Mouse (Mus musculus): Measurements from ENCODE around the gene Ralgps2. TPM values are rescaled to one million over a fixed set of nuclear protein-coding genes. Genes with fewer than 3 reads are reported as not detected.
A peak's percentile ranks its signal among the peaks of the same experiment; 100 is the strongest.

Gene Ralgps2
- polyA plus RNA-seq, 1 experiment from 2014 or later, result 91.7 TPM

DNA sequence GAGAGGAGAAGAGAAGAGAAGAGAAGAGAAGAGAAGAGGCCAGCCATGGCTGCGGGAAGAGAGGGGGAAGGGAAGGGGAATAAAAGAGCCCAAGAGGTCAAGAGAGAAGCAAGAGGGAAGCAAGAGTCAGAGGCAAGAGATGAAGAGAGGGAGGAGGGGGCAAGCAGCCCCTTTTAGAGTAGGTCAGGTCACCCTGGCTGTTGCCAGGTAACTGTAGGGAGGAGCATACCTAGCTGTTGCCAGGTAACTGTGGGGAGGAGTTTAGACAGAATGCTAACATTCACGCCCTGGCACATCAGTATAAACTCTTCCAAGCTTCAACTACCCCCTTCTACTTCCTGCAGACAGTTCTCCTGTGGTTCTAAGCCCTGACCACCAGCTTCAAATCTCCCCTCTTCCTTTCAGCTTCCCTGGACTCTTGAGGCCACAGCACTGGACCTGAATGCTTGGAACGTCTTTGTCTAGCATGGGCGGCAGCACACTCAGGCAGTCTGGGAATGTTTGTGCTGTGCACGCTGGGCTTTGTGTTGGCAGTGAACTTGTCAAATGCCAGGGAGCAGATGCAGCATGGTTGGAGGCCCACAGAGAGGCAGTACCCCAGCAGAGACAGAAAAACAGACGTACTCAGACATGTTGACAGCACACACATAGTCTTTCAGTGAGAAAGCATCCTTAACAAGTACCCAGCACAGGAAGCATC, 152.1 kb downstream of the Ralgps2 start:
- Histone ChIP-seq H3K27me3 (0 out of 2 replicates have a peak, but pooled peaks cover 4% of the 10 kb centered on the region), H3K4me3 (no peak overlapping the region), H3K9ac (no peak overlapping the region), H3K4me2 (no peak overlapping the region), H3K9me3 (no peaks in the 10 kb centered on the region), H3K36me3 (no peaks in the 10 kb centered on the region), H3K4me1 (replicated peaks) (peaks cover 41% of the 10 kb centered on the region), H3K27ac (replicated peaks) (no peak overlapping the region; the same call in 1 of the 2 replicates)
- WGBS, result 27% methylated on average over 6 of the region's 6 CpGs
- no peak for ATAC-seq (ENCODE audit: low read depth)

DNA sequence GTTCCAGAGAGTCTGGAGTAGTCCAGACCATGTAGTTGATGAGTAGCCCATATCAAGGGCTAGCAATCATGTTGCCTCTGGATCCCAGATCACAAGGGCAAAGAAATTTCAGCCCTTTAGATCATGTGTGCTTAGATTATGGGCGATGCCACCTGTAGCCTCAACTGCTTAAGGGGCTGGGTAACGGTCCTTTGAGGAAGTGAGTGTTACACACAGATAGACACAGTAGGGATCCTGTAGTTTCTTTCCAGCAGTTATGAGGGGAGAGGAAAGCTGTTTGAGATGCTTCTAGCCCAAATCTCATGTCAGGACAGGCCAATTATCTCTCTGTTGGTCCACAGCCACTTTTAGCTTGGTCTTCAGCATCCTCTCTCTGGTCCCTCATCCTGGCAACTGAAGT, 153.4 kb downstream of the Ralgps2 start:
- H3K9me3 ChIP-seq, result no peaks in the 10 kb centered on the region
- no peak overlapping the region for H3K4me3 ChIP-seq
- 0 out of 2 replicates have a peak, but pooled peaks cover 4% of the 10 kb centered on the region for H3K27me3 ChIP-seq
- ATAC-seq (ENCODE audit: low read depth), result no peak
- no peaks in the 10 kb centered on the region for H3K36me3 ChIP-seq
- H3K4me1 ChIP-seq (replicated peaks), result peaks cover 53% of the 10 kb centered on the region
- 74% methylated on average over 2 of the region's 2 CpGs for WGBS
- no peak overlapping the region for H3K4me2 ChIP-seq
- no peak overlapping the region for H3K27ac ChIP-seq (replicated peaks)
- no peak overlapping the region for H3K9ac ChIP-seq

DNA sequence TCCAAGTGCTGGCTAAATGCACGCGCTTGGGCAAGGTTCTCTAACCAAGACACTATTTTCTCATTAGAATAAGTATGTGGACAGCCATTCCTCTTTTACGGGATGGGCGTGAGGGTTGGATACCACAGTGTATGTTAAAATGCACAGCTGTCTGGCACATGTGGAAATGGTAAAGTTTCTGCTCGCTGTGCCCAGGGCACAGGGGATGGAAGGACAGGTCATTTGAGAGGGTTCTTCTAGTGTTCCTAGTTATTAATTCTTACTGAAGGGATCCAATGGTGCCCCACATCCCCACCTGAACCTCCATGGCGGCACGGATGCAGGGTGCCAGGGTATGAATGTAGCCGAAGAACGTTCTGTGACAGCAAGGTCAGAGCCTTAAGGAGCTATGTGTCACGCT, 154.5 kb downstream of the Ralgps2 start:
- 87% methylated on average over 10 of the region's 10 CpGs for WGBS
- Histone ChIP-seq H3K4me2 (no peak overlapping the region), H3K9me3 (no peaks in the 10 kb centered on the region), H3K4me3 (no peak overlapping the region), H3K9ac (no peak overlapping the region; the same call in 1 of the 2 replicates), H3K27ac (replicated peaks) (no peak overlapping the region), H3K27me3 (peaks cover 4% of the 10 kb centered on the region; the same call in 1 of the 2 replicates), H3K36me3 (no peaks in the 10 kb centered on the region), H3K4me1 (replicated peaks) (peaks cover 58% of the 10 kb centered on the region)
- no peak for ATAC-seq (ENCODE audit: low read depth)

DNA sequence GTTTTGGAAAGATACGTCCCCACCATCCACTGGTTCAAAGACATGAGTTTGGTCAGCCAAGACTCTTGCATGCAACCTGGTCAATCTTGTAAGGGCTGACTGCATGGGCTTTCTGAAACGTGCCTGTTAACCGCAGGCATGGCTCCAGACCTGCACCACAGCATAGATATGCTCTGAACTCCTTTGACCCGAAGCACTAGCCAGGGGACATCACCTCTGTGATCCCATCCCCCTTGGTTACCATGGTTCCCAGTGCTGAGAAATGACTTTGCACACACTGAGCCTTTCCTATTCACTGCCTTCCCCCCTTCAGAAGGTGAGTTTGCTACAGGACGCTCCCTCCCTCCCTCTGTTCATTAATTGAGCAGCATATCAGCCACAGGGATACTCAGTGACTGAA, 155.3 kb downstream of the Ralgps2 start:
- no peak overlapping the region for H3K4me3 ChIP-seq
- no peaks in the 10 kb centered on the region for H3K36me3 ChIP-seq
- no peak overlapping the region for H3K9ac ChIP-seq
- peaks cover 61% of the 10 kb centered on the region for H3K4me1 ChIP-seq (replicated peaks)
- H3K4me2 ChIP-seq, result no peak overlapping the region
- no peak for ATAC-seq (ENCODE audit: low read depth)
- no peaks in the 10 kb centered on the region for H3K9me3 ChIP-seq
- peaks cover 4% of the 10 kb centered on the region; the same call in 1 of the 2 replicates for H3K27me3 ChIP-seq
- 44% methylated on average over 5 of the region's 5 CpGs for WGBS
- no peak overlapping the region for H3K27ac ChIP-seq (replicated peaks)

DNA sequence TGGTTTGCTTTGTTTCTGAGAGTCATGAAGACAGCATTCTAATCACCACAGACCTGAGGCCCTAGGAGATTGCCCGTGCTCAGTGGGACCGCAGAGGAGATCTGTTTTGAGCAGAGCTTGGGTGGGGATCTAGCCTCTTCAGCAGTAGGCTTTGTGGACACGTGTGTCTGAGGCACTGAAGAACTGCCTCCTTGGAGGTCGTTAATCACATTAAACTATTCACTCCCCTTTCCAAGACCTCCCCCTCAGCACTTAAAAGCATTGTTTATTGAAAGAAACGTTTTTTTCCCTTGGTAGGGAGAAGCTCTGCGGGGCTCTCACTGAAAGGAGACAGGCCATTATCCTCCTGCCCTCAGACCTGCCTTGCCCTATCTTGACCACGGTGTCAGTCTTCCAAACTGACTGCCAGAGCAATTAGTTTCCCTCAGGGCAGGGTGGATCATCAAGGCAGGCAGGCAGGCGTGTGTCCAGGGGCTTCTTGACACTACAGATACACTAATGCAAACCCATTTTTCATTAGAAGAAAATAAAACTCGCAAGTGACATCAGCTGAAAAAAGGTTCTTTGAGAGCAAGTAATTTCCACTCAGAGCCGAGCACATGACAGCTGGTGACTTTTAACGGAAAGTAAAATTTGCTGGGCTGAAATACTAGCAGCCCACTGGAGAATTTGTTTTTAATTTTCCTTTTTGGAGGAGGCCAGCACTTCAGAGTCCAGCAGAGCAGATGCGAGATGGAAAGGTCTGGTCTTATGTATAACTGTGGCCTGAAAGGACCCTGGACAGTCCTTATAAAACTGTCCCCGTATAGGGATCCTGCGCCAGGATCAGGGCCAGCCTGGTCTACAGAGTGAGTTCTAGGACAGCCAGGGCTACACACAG, 157.2 kb downstream of the Ralgps2 start:
- Histone ChIP-seq H3K9ac (no peak overlapping the region), H3K36me3 (no peaks in the 10 kb centered on the region), H3K27ac (replicated peaks) (peak overlapping the region; percentile 74), H3K4me1 (replicated peaks) (peaks cover 60% of the 10 kb centered on the region), H3K27me3 (peaks cover 4% of the 10 kb centered on the region; the same call in 1 of the 2 replicates), H3K9me3 (no peaks in the 10 kb centered on the region), H3K4me3 (no peak overlapping the region), H3K4me2 (0 out of 2 replicates have a peak overlapping the region, but pooled peaks have one; percentile 1)
- ATAC-seq (ENCODE audit: low read depth), result peak; percentile 33; the same call in 1 of the 2 replicates
- WGBS, result 17% methylated on average over 14 of the region's 14 CpGs

DNA sequence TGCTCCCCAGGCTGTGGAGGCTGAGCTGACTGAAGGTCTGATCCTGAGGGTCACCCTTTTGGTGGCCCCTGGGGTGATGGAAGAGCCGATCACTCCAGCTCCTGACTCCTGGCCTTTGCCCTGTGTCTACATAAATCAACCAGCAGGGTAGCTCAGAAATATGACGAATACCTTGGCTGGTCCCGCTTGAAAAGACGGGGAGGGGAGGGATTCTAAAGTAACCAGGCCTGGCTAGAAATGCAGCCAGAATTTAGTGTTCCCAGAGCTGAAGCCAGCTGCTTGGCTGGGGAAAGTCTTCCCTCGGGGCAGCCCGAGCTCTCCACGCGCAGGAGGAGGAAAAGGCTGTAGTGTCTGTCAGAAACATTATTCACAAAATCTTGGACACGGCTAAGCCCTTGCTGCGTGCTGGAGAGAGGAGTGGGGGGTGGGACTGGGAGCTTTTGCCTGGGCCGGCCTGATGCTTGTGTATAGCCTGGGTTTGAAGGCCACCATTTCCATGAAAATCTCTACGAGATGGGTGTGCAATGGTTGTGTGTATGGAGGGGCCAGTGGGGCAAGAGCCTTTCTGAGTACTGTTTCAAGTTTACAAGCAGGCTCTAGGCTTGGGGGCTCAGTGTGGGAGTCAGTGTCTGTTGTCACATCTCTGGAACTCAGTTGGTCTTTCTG, 158.2 kb downstream of the Ralgps2 start:
- peak; percentile 28; the same call in 1 of the 2 replicates for ATAC-seq (ENCODE audit: low read depth)
- no peaks in the 10 kb centered on the region for H3K9me3 ChIP-seq
- peaks cover 4% of the 10 kb centered on the region; the same call in 1 of the 2 replicates for H3K27me3 ChIP-seq
- WGBS, result 6% methylated on average over 12 of the region's 12 CpGs
- H3K27ac ChIP-seq (replicated peaks), result peak overlapping the region; percentile 74
- 0 out of 2 replicates have a peak overlapping the region, but pooled peaks have one; percentile 5 for H3K4me2 ChIP-seq
- H3K9ac ChIP-seq, result 0 out of 2 replicates have a peak overlapping the region, but pooled peaks have one; percentile 52
- no peaks in the 10 kb centered on the region for H3K36me3 ChIP-seq
- no peak overlapping the region for H3K4me3 ChIP-seq
- H3K4me1 ChIP-seq (replicated peaks), result peaks cover 58% of the 10 kb centered on the region

DNA sequence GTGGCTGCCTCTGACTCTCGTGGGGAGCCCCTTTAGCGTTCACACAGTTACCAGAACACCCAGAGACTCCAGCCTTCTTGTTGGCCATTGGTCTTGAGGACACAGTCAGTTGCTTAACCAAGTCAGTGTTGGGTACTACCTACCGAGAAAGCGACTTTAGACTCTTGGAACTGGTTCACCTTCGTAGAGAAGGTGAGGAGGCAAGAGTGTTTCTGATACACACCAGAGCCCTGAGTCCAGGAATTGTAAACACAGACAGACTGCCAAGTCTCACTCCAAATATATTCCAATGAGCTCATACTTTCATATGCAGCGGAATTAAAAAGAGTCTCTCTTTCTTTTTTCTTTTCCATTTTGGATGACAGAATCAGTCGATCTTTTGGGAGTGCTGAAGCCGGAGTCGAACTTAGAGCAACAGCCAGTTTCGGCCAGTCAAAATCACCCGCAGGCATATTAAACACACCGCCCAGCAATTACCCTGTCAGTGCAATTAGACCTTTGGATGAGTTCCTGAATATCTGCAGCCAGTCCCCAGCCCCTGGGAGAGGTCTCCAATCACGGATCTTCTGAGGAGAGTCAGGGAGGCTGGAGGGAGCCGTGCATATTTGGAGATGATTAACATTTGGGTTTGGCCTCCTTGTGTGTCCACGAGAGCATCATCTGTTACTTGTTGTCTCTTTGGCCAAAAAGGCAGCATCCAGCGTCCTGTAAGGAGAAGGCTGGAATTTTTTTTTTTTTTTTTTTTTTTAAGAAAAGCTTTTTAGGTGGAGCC, 159.0 kb downstream of the Ralgps2 start:
- H3K9me3 ChIP-seq, result no peaks in the 10 kb centered on the region
- no peak for ATAC-seq (ENCODE audit: low read depth)
- no peak overlapping the region for H3K4me3 ChIP-seq
- no peaks in the 10 kb centered on the region for H3K36me3 ChIP-seq
- H3K27ac ChIP-seq (replicated peaks), result peak overlapping the region; percentile 74
- no peak overlapping the region for H3K9ac ChIP-seq
- H3K4me2 ChIP-seq, result no peak overlapping the region
- no peaks in the 10 kb centered on the region; the same call in 1 of the 2 replicates for H3K27me3 ChIP-seq
- WGBS, result 35% methylated on average over 16 of the region's 16 CpGs
- peaks cover 57% of the 10 kb centered on the region for H3K4me1 ChIP-seq (replicated peaks)

DNA sequence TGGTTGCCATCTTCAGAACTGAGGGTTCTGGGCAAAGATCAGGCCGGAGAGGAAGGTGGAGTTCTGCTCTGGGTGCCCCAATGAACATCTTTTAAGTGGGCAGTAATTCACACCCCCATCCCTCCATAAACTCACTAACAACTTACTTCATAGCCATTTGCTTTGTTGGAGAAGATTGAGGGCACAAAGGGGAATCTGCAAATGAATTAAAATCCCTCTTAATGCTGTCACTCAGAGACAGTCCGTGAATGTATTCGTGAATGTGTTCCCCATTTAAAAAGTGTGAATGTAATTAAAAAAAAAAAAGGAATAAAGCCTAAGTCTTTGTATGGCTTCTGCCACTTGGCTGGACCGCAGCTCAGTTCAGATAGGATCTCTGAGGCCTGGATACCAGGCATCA, 159.8 kb downstream of the Ralgps2 start:
- H3K27ac ChIP-seq (replicated peaks), result no peak overlapping the region

DNA sequence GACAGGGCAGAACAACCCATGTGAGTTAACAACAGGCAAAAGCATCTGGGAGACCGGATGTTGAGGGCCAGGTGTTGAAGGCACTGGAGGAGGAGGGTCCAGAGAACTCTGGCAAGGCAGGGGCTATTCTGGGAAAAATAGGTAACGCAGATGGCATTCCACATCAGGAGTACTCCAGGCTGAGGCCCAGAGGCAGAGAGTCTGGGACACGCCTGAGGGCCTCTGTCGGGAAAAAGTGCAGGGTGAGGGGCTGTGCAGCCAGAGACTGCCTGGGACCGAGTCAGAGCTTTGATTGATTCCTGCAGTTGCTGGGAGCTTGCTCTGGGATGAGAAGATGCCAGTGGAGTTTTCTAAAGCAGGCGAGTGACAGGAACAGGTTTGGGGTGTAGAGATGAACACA, 160.4 kb downstream of the Ralgps2 start:
- Histone ChIP-seq H3K36me3 (no peaks in the 10 kb centered on the region), H3K4me2 (no peak overlapping the region), H3K4me3 (no peak overlapping the region), H3K27ac (replicated peaks) (no peak overlapping the region), H3K27me3 (no peaks in the 10 kb centered on the region; the same call in 1 of the 2 replicates), H3K9ac (0 out of 2 replicates have a peak overlapping the region, but pooled peaks have one; percentile 12), H3K4me1 (replicated peaks) (peaks cover 43% of the 10 kb centered on the region), H3K9me3 (no peaks in the 10 kb centered on the region)
- 17% methylated on average over 6 of the region's 6 CpGs for WGBS
- ATAC-seq (ENCODE audit: low read depth), result 0 out of 2 replicates have a peak, but pooled peaks have one; percentile 17

More for the DNA sequence above, 159.8 kb downstream of the Ralgps2 start:
- WGBS, result 15% methylated on average over 4 of the region's 4 CpGs
- Histone ChIP-seq H3K4me3 (no peak overlapping the region), H3K36me3 (no peaks in the 10 kb centered on the region), H3K4me2 (no peak overlapping the region), H3K4me1 (replicated peaks) (peaks cover 49% of the 10 kb centered on the region), H3K27me3 (no peaks in the 10 kb centered on the region; the same call in 1 of the 2 replicates), H3K9me3 (no peaks in the 10 kb centered on the region), H3K9ac (no peak overlapping the region)
- ATAC-seq (ENCODE audit: low read depth), result no peak

DNA sequence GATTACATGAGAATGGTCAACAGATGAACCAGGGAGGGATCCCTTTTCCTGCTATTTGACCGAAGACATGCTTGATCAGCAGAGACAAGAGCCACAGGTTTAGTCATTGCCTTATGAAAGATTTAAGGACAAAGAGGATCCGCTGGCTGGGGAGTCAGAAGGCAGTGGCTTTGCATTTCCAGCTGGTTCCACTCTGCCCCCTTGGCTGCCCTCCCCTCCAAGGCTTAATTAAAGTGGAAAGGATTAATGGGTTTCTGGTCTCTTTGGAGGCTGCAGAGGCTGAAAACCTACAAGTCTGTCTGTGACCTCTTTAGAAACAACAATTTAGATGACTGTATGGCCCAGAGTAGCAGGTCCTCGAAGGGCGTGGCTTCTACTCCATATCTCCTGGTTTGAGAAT, 161.5 kb downstream of the Ralgps2 start:
- no peak overlapping the region for H3K9ac ChIP-seq
- H3K4me3 ChIP-seq, result no peak overlapping the region
- ATAC-seq (ENCODE audit: low read depth), result no peak
- H3K9me3 ChIP-seq, result no peaks in the 10 kb centered on the region
- no peaks in the 10 kb centered on the region for H3K36me3 ChIP-seq
- H3K27ac ChIP-seq (replicated peaks), result no peak overlapping the region
- H3K4me1 ChIP-seq (replicated peaks), result peaks cover 43% of the 10 kb centered on the region
- 78% methylated on average over 4 of the region's 4 CpGs for WGBS
- H3K4me2 ChIP-seq, result no peak overlapping the region
- H3K27me3 ChIP-seq, result no peaks in the 10 kb centered on the region; the same call in 1 of the 2 replicates

DNA sequence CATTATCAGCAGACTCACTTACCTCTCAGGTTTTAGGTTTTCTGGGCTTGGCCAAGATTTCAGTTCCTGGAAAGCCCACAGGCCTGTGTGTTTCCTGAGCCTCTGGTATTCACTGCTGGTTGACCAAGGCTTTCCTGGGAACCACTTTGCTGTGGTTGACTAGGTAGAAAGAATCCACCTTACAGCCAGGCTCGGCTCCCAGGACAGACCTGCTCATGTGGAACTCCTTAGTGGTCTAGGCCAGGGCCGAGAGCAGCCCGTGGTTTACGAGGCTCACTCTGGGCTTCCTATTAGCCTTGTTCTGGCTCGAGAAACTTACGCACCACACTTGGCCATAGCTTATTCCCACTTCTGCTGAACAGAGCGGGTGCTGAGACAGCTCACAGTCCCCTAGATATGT, 163.4 kb downstream of the Ralgps2 start:
- no peak for ATAC-seq (ENCODE audit: low read depth)
- Histone ChIP-seq H3K4me2 (no peak overlapping the region), H3K9me3 (no peaks in the 10 kb centered on the region), H3K36me3 (no peaks in the 10 kb centered on the region), H3K9ac (no peak overlapping the region), H3K4me3 (no peak overlapping the region), H3K4me1 (replicated peaks) (peaks cover 24% of the 10 kb centered on the region), H3K27ac (replicated peaks) (no peak overlapping the region), H3K27me3 (no peaks in the 10 kb centered on the region; the same call in 1 of the 2 replicates)
- 90% methylated on average over 7 of the region's 7 CpGs for WGBS
